Mouse (Mus musculus): ENCODE data around the gene Tceal5. TPM values are rescaled to one million over a fixed set of nuclear protein-coding genes. Genes with fewer than 3 reads are reported as not detected.

The Tceal5 gene
- polyA plus RNA-seq, 1 experiment from 2014 or later, result 6.9 TPM

GRCm38 (mm10) chrX:136203257-136203656, 419 bp downstream of the Tceal5 start:
- Histone ChIP-seq H3K27ac (replicated peaks in 1 of 2; ENCODE audit: control insufficient read depth in 1 of 2, insufficient read depth in 1 of 2, low read depth in 2 of 2, low read length in 2 of 2) (peak overlapping the region; percentile 14 to 50; a peak in 3 of 4 replicates), H3K27me3 (ENCODE audit: control insufficient read depth, insufficient read depth, low read length) (no peaks in the 10 kb centered on the region), H3K9ac (ENCODE audit: low read length) (peak overlapping the region; percentile 48), H3K4me3 (ENCODE audit: control insufficient read depth in 1 of 2, insufficient read depth in 1 of 2, low read depth in 1 of 2, low read length in 2 of 2) (peak overlapping the region; percentile 45 to 54), H3K4me2 (ENCODE audit: low read length) (peak overlapping the region; percentile 64), H3K9me3 (ENCODE audit: control insufficient read depth, low read length) (no peaks in the 10 kb centered on the region), H3K4me1 (ENCODE audit: control insufficient read depth in 2 of 2, insufficient read depth in 2 of 2, low read length in 2 of 2) (no peaks in the 10 kb centered on the region), H3K36me3 (ENCODE audit: control insufficient read depth, insufficient read depth, low read length) (no peaks in the 10 kb centered on the region)
- ATAC-seq (ENCODE audit: insufficient number of reproducible peaks, insufficient read depth, low FRiP score, low read depth), result no peak
- WGBS, result 23% methylated on average over 7 of the region's 7 CpGs

- H3K4me2 ChIP-seq (ENCODE audit: low read length), result no peak overlapping the region
- no peak overlapping the region for H3K9ac ChIP-seq (ENCODE audit: low read length)
- no peaks in the 10 kb centered on the region for H3K9me3 ChIP-seq (ENCODE audit: control insufficient read depth, low read length)
- 71% methylated on average over 1 of the region's 1 CpGs for whole genome bisulfite sequencing
- H3K4me1 ChIP-seq (ENCODE audit: control insufficient read depth in 2 of 2, insufficient read depth in 2 of 2, low read length in 2 of 2), result no peaks in the 10 kb centered on the region
- no peak overlapping the region for H3K4me3 ChIP-seq (ENCODE audit: control insufficient read depth in 1 of 2, insufficient read depth in 1 of 2, low read depth in 1 of 2, low read length in 2 of 2)
- no peaks in the 10 kb centered on the region for H3K36me3 ChIP-seq (ENCODE audit: control insufficient read depth, insufficient read depth, low read length)
- no peak overlapping the region for H3K27ac ChIP-seq (replicated peaks in 1 of 2; ENCODE audit: control insufficient read depth in 1 of 2, insufficient read depth in 1 of 2, low read depth in 2 of 2, low read length in 2 of 2)
- ATAC-seq (ENCODE audit: insufficient number of reproducible peaks, insufficient read depth, low FRiP score, low read depth), result no peak
- no peaks in the 10 kb centered on the region for H3K27me3 ChIP-seq (ENCODE audit: control insufficient read depth, insufficient read depth, low read length)
Measured at GRCm38 (mm10) chrX:136196873-136197272, 6.8 kb downstream of the Tceal5 start.

GRCm38 (mm10) chrX:136195193-136195944, 8.3 kb downstream of the Tceal5 start:
- Histone ChIP-seq H3K9ac (ENCODE audit: low read length) (no peak overlapping the region), H3K4me1 (ENCODE audit: control insufficient read depth in 2 of 2, insufficient read depth in 2 of 2, low read length in 2 of 2) (no peaks in the 10 kb centered on the region), H3K27me3 (ENCODE audit: control insufficient read depth, insufficient read depth, low read length) (no peaks in the 10 kb centered on the region), H3K9me3 (ENCODE audit: control insufficient read depth, low read length) (no peaks in the 10 kb centered on the region), H3K36me3 (ENCODE audit: control insufficient read depth, insufficient read depth, low read length) (no peaks in the 10 kb centered on the region), H3K27ac (replicated peaks in 1 of 2; ENCODE audit: control insufficient read depth in 1 of 2, insufficient read depth in 1 of 2, low read depth in 2 of 2, low read length in 2 of 2) (no peak overlapping the region), H3K4me3 (ENCODE audit: control insufficient read depth in 1 of 2, insufficient read depth in 1 of 2, low read depth in 1 of 2, low read length in 2 of 2) (no peak overlapping the region), H3K4me2 (ENCODE audit: low read length) (no peak overlapping the region)
- no peak for ATAC-seq (ENCODE audit: insufficient number of reproducible peaks, insufficient read depth, low FRiP score, low read depth)
- WGBS, result 71% methylated on average over 16 of the region's 16 CpGs

- 78% methylated on average over 1 of the region's 1 CpGs for WGBS
- H3K27ac ChIP-seq (replicated peaks in 1 of 2; ENCODE audit: control insufficient read depth in 1 of 2, insufficient read depth in 1 of 2, low read depth in 2 of 2, low read length in 2 of 2), result no peak overlapping the region
Measured at GRCm38 (mm10) chrX:136183107-136183506, 20.6 kb downstream of the Tceal5 start.

GRCm38 (mm10) chrX:136180897-136181553, 22.7 kb downstream of the Tceal5 start:
- Histone ChIP-seq H3K36me3 (ENCODE audit: control insufficient read depth, insufficient read depth, low read length) (no peaks in the 10 kb centered on the region), H3K27ac (replicated peaks in 1 of 2; ENCODE audit: control insufficient read depth in 1 of 2, insufficient read depth in 1 of 2, low read depth in 2 of 2, low read length in 2 of 2) (no peak overlapping the region), H3K4me2 (ENCODE audit: low read length) (no peak overlapping the region), H3K9ac (ENCODE audit: low read length) (no peak overlapping the region), H3K27me3 (ENCODE audit: control insufficient read depth, insufficient read depth, low read length) (no peaks in the 10 kb centered on the region), H3K4me3 (ENCODE audit: control insufficient read depth in 1 of 2, insufficient read depth in 1 of 2, low read depth in 1 of 2, low read length in 2 of 2) (no peak overlapping the region), H3K9me3 (ENCODE audit: control insufficient read depth, low read length) (no peaks in the 10 kb centered on the region), H3K4me1 (ENCODE audit: control insufficient read depth in 2 of 2, insufficient read depth in 2 of 2, low read length in 2 of 2) (no peaks in the 10 kb centered on the region)
- WGBS, result 30% methylated on average over 11 of the region's 11 CpGs
- no peak for ATAC-seq (ENCODE audit: insufficient number of reproducible peaks, insufficient read depth, low FRiP score, low read depth)

More at GRCm38 (mm10) chrX:136183107-136183506, 20.6 kb downstream of the Tceal5 start:
- no peak overlapping the region for H3K4me3 ChIP-seq (ENCODE audit: control insufficient read depth in 1 of 2, insufficient read depth in 1 of 2, low read depth in 1 of 2, low read length in 2 of 2)
- H3K9me3 ChIP-seq (ENCODE audit: control insufficient read depth, low read length), result no peaks in the 10 kb centered on the region
- H3K36me3 ChIP-seq (ENCODE audit: control insufficient read depth, insufficient read depth, low read length), result no peaks in the 10 kb centered on the region
- no peaks in the 10 kb centered on the region for H3K4me1 ChIP-seq (ENCODE audit: control insufficient read depth in 2 of 2, insufficient read depth in 2 of 2, low read length in 2 of 2)
- H3K9ac ChIP-seq (ENCODE audit: low read length), result no peak overlapping the region
- no peak overlapping the region for H3K4me2 ChIP-seq (ENCODE audit: low read length)
- no peaks in the 10 kb centered on the region for H3K27me3 ChIP-seq (ENCODE audit: control insufficient read depth, insufficient read depth, low read length)
- ATAC-seq (ENCODE audit: insufficient number of reproducible peaks, insufficient read depth, low FRiP score, low read depth), result no peak

- peak overlapping the region; percentile 70 for H3K4me2 ChIP-seq (ENCODE audit: low read length)
- H3K9me3 ChIP-seq (ENCODE audit: control insufficient read depth, low read length), result no peaks in the 10 kb centered on the region
- WGBS, result 34% methylated on average over 10 of the region's 10 CpGs
- no peaks in the 10 kb centered on the region for H3K27me3 ChIP-seq (ENCODE audit: control insufficient read depth, insufficient read depth, low read length)
- peak overlapping the region; percentile 62 for H3K9ac ChIP-seq (ENCODE audit: low read length)
- H3K36me3 ChIP-seq (ENCODE audit: control insufficient read depth, insufficient read depth, low read length), result peaks cover 14% of the 10 kb centered on the region; the same call in 1 of the 2 replicates
- no peaks in the 10 kb centered on the region for H3K4me1 ChIP-seq (ENCODE audit: control insufficient read depth in 2 of 2, insufficient read depth in 2 of 2, low read length in 2 of 2)
- H3K27ac ChIP-seq (replicated peaks in 1 of 2; ENCODE audit: control insufficient read depth in 1 of 2, insufficient read depth in 1 of 2, low read depth in 2 of 2, low read length in 2 of 2), result peak overlapping the region; percentile 79 to 92
- H3K4me3 ChIP-seq (ENCODE audit: control insufficient read depth in 1 of 2, insufficient read depth in 1 of 2, low read depth in 1 of 2, low read length in 2 of 2), result peak overlapping the region; percentile 23 to 63; a peak in 3 of 4 replicates
- no peak for ATAC-seq (ENCODE audit: insufficient number of reproducible peaks, insufficient read depth, low FRiP score, low read depth)
Measured at GRCm38 (mm10) chrX:136172786-136173185, 30.9 kb downstream of the Tceal5 start.

GRCm38 (mm10) chrX:136172118-136172551, 31.5 kb downstream of the Tceal5 start, which contains the start of gene Tceal8:
Gene Tceal8, minus strand, starts transcription at chrX:136172342.
- H3K4me2 ChIP-seq (ENCODE audit: low read length), result peak within 1 kb of the TSS; percentile 70
- peak within 1 kb of the TSS; percentile 92 to 98 for H3K27ac ChIP-seq (replicated peaks in 1 of 2; ENCODE audit: control insufficient read depth in 1 of 2, insufficient read depth in 1 of 2, low read depth in 2 of 2, low read length in 2 of 2)
- no peaks in the 10 kb centered on the region for H3K9me3 ChIP-seq (ENCODE audit: control insufficient read depth, low read length)
- no peaks in the 10 kb centered on the region for H3K27me3 ChIP-seq (ENCODE audit: control insufficient read depth, insufficient read depth, low read length)
- peak within 1 kb of the TSS; percentile 89 for H3K9ac ChIP-seq (ENCODE audit: low read length)
- H3K4me1 ChIP-seq (ENCODE audit: control insufficient read depth in 2 of 2, insufficient read depth in 2 of 2, low read length in 2 of 2), result no peaks in the 10 kb centered on the region
- peaks cover 14% of the 10 kb centered on the region; the same call in 1 of the 2 replicates for H3K36me3 ChIP-seq (ENCODE audit: control insufficient read depth, insufficient read depth, low read length)
- peak within 1 kb of the TSS; percentile 63 to 67 for H3K4me3 ChIP-seq (ENCODE audit: control insufficient read depth in 1 of 2, insufficient read depth in 1 of 2, low read depth in 1 of 2, low read length in 2 of 2)
- WGBS, result 13% methylated on average over 10 of the region's 10 CpGs
- peak; percentile 97 for ATAC-seq (ENCODE audit: insufficient number of reproducible peaks, insufficient read depth, low FRiP score, low read depth)
